8 mouse cellular contexts compared by ENCODE assay signal in genomic region chr9:63959129-63959932, GRCm38 (mm10).
A peak's percentile ranks its signal among the peaks of the same experiment; 100 is the strongest.
DNase-seq lines count a peak whose midpoint lies in the region; ATAC-seq and TF ChIP-seq lines count a peak whose summit lies in the region.

No protein-coding gene starts in this region.

- no peaks in the 10 kb centered on the region for H3K36me3 ChIP-seq in E14TG2a.4 (ENCODE audit: insufficient read depth, low read length)
- H3K36me3 ChIP-seq in forebrain, postnatal 0 days (ENCODE audit: insufficient read depth): no peaks in the 10 kb centered on the region
- no peaks in the 10 kb centered on the region for H3K36me3 ChIP-seq in intestine, embryonic 14.5 days (ENCODE audit: control insufficient read depth, insufficient read depth, low read length)
- no peaks in the 10 kb centered on the region for H3K36me3 ChIP-seq in liver, embryonic 15.5 days (replicated peaks)
- no peaks in the 10 kb centered on the region for H3K36me3 ChIP-seq in thymus, adult 2 months (ENCODE audit: control insufficient read depth, insufficient read depth, low read length)

- peak; percentile 80 for ATAC-seq in forebrain, postnatal 0 days
- peak; percentile 58; the same call in 1 of the 2 replicates for ATAC-seq in intestine, embryonic 14.5 days (replicated peaks; ENCODE audit: low FRiP score, low TSS enrichment, low read depth)
- ATAC-seq in liver, embryonic 15.5 days (ENCODE audit: insufficient read depth): no peak

- no peaks in the 10 kb centered on the region for H3K27me3 ChIP-seq in E14TG2a.4 (ENCODE audit: insufficient read depth, low read length)
- H3K27me3 ChIP-seq in forebrain, postnatal 0 days (ENCODE audit: insufficient read depth, low read length): no peaks in the 10 kb centered on the region
- no peaks in the 10 kb centered on the region for H3K27me3 ChIP-seq in intestine, embryonic 14.5 days (replicated peaks; ENCODE audit: control insufficient read depth, insufficient read depth, low read length)
- H3K27me3 ChIP-seq in liver, embryonic 15.5 days: peaks cover 9% of the 10 kb centered on the region
- no peaks in the 10 kb centered on the region for H3K27me3 ChIP-seq in thymus, adult 2 months (ENCODE audit: control insufficient read depth, insufficient read depth, low read length)

- no peak for TF ChIP-seq POLR2A in olfactory bulb, adult 2 months (IDR thresholded peaks at IDR 0.05; ENCODE audit: insufficient read depth, low read depth, low read length)
- TF ChIP-seq POLR2A in thymus, adult 2 months (IDR thresholded peaks at IDR 0.05; ENCODE audit: control insufficient read depth, extremely low read depth, insufficient read depth, low read length, poor library complexity): no peak

- peak overlapping the region; percentile 57; the same call in 1 of the 2 replicates for H3K27ac ChIP-seq in forebrain, postnatal 0 days (ENCODE audit: low read depth, low read length)
- peak overlapping the region; percentile 84 for H3K27ac ChIP-seq in intestine, embryonic 14.5 days (ENCODE audit: low read depth)
- 0 out of 2 replicates have a peak overlapping the region, but pooled peaks have one; percentile 19 for H3K27ac ChIP-seq in liver, embryonic 15.5 days (replicated peaks)
- H3K27ac ChIP-seq in olfactory bulb, adult 2 months (ENCODE audit: insufficient read depth, low read depth, low read length): no peak overlapping the region
- no peak overlapping the region for H3K27ac ChIP-seq in thymus, adult 2 months (ENCODE audit: control insufficient read depth, insufficient read depth, low read length)

- H3K9me3 ChIP-seq in E14TG2a.4 (ENCODE audit: low read length): no peaks in the 10 kb centered on the region
- no peaks in the 10 kb centered on the region for H3K9me3 ChIP-seq in forebrain, postnatal 0 days (ENCODE audit: low read length)
- no peaks in the 10 kb centered on the region for H3K9me3 ChIP-seq in intestine, embryonic 14.5 days (ENCODE audit: control insufficient read depth, low read length)
- H3K9me3 ChIP-seq in liver, embryonic 15.5 days (replicated peaks): no peaks in the 10 kb centered on the region

- TF ChIP-seq CTCF in E14TG2a.4 (conservative IDR thresholded peaks at IDR 0.05; ENCODE audit: low read length): peak; percentile 50
- TF ChIP-seq CTCF in forebrain, postnatal 0 days (IDR thresholded peaks at IDR 0.05; ENCODE audit: low read depth): peak; percentile 88
- 0 out of 2 replicates have a peak, but pooled peaks have one; percentile 30 for TF ChIP-seq CTCF in olfactory bulb, adult 2 months (IDR thresholded peaks at IDR 0.05; ENCODE audit: insufficient read depth, low read depth, low read length)
- TF ChIP-seq CTCF in thymus, adult 2 months (IDR thresholded peaks at IDR 0.05; ENCODE audit: borderline replicate concordance, control insufficient read depth, extremely low read depth, insufficient read depth, low read length, poor library complexity): no peak

- no peak overlapping the region for H3K4me2 ChIP-seq in forebrain, postnatal 0 days (ENCODE audit: low read depth)
- peak overlapping the region; percentile 36 for H3K4me2 ChIP-seq in intestine, embryonic 14.5 days (ENCODE audit: low read length)
- H3K4me2 ChIP-seq in liver, embryonic 15.5 days: no peak overlapping the region

- H3K4me1 ChIP-seq in E14TG2a.4 (replicated peaks; ENCODE audit: low read depth, low read length): peaks cover 82% of the 10 kb centered on the region
- peaks cover 12% of the 10 kb centered on the region; the same call in 1 of the 2 replicates for H3K4me1 ChIP-seq in forebrain, postnatal 0 days (ENCODE audit: insufficient read depth)
- H3K4me1 ChIP-seq in intestine, embryonic 14.5 days (replicated peaks; ENCODE audit: control insufficient read depth, insufficient read depth, low read length): peaks cover 63% of the 10 kb centered on the region
- peaks cover 66% of the 10 kb centered on the region for H3K4me1 ChIP-seq in liver, embryonic 15.5 days (replicated peaks)
- H3K4me1 ChIP-seq in olfactory bulb, adult 2 months (ENCODE audit: control insufficient read depth, insufficient read depth, low read length): peaks cover 19% of the 10 kb centered on the region
- 0 out of 2 replicates have a peak, but pooled peaks cover 4% of the 10 kb centered on the region for H3K4me1 ChIP-seq in thymus, adult 2 months (replicated peaks; ENCODE audit: control insufficient read depth, insufficient read depth, low read length)

- WGBS in forebrain, postnatal 0 days: 21% methylated on average over 17 of the region's 17 CpGs
- WGBS in intestine, embryonic 14.5 days: 29% methylated on average over 17 of the region's 17 CpGs
- 63% methylated on average over 17 of the region's 17 CpGs for WGBS in liver, embryonic 15.5 days (ENCODE audit: insufficient replicate concordance)
- WGBS in olfactory bulb, adult 2 months: 66% methylated on average over 17 of the region's 17 CpGs
- WGBS in thymus, adult 2 months: 89% methylated on average over 17 of the region's 17 CpGs

- peak overlapping the region; percentile 48; the same call in 1 of the 2 replicates for H3K4me3 ChIP-seq in E14TG2a.4 (replicated peaks; ENCODE audit: low read length)
- no peak overlapping the region for H3K4me3 ChIP-seq in forebrain, postnatal 0 days (ENCODE audit: low read depth, low read length)
- H3K4me3 ChIP-seq in intestine, embryonic 14.5 days (ENCODE audit: low read depth, low read length): no peak overlapping the region
- no peak overlapping the region for H3K4me3 ChIP-seq in liver, embryonic 15.5 days (replicated peaks)
- H3K4me3 ChIP-seq in olfactory bulb, adult 2 months (ENCODE audit: insufficient read depth, low read depth, low read length): no peak overlapping the region
- no peak overlapping the region for H3K4me3 ChIP-seq in thymus, adult 2 months (ENCODE audit: control insufficient read depth, insufficient read depth, low read length)

- H3K9ac ChIP-seq in forebrain, postnatal 0 days: 0 out of 2 replicates have a peak overlapping the region, but pooled peaks have one; percentile 4
- peak overlapping the region; percentile 5; the same call in 1 of the 2 replicates for H3K9ac ChIP-seq in intestine, embryonic 14.5 days (ENCODE audit: low read length)
- no peak overlapping the region for H3K9ac ChIP-seq in liver, embryonic 15.5 days

- DNase-seq in ZHBTc4 (ENCODE audit: low read depth, low spot score): peak; percentile 89
- DNase-seq in forebrain, postnatal 0 days: peak; percentile 72
- DNase-seq in intestine, embryonic 14.5 days (ENCODE audit: low spot score): peak; percentile 86
- no peak for DNase-seq in thymus, adult 2 months
- DNase-seq in layer of hippocampus, adult 18-20 months (ENCODE audit: low spot score in 2 of 2): no peak

Comparison
In these comparisons a context has a peak if more than half of its experiments do, and no peak if none do; other contexts are left out.
1. DNase-seq: peak in ZHBTc4 (single experiment), forebrain, postnatal 0 days (single experiment) and intestine, embryonic 14.5 days (single experiment); none in thymus, adult 2 months (single experiment) and layer of hippocampus, adult 18-20 months (0 of 2).
2. H3K27ac ChIP-seq: peak in forebrain, postnatal 0 days (single experiment), intestine, embryonic 14.5 days (single experiment) and liver, embryonic 15.5 days (single experiment); none in olfactory bulb, adult 2 months (single experiment) and thymus, adult 2 months (single experiment).